Mouse (Mus musculus) E14TG2a.4 (cell line): Measurements from ENCODE around the gene Plcz1.
A peak's percentile ranks its signal among the peaks of the same experiment; 100 is the strongest.

Experiments
- H3K27me3 ChIP-seq: 2 replicates; pipeline ENCODE4 v1.6.1; 2014; ENCODE audit warnings: low read length, control low read depth; ENCODE audit not compliant: insufficient read depth
- H3K36me3 ChIP-seq: 2 replicates; pipeline ENCODE4 v1.6.1; 2014; ENCODE audit warnings: low read length, control low read depth; ENCODE audit not compliant: insufficient read depth
- H3K4me1 ChIP-seq: replicated peaks from 2 replicates; pipeline ENCODE4 v1.6.1; 2014; ENCODE audit warnings: low read depth, low read length, control low read depth
- H3K4me3 ChIP-seq: replicated peaks from 2 replicates; pipeline ENCODE4 v1.5.1; 2014; ENCODE audit warnings: mild to moderate bottlenecking, low read length
- H3K9me3 ChIP-seq: 2 replicates; pipeline ENCODE4 v1.6.1; 2014; ENCODE audit warnings: low read length, control low read depth
- CTCF ChIP-seq: conservative IDR thresholded peaks from 2 replicates; pipeline ENCODE4 v1.5.1; 2014; ENCODE audit warnings: low read length
- NANOG ChIP-seq: IDR thresholded peaks from 2 replicates; pipeline ENCODE4 v1.6.1; 2014; ENCODE audit warnings: borderline replicate concordance, low read length, mixed read lengths
- POU5F1 ChIP-seq: IDR thresholded peaks from 2 replicates; pipeline ENCODE4 v1.6.1; 2014; ENCODE audit warnings: low read length, borderline replicate concordance

The Plcz1 gene

DNA sequence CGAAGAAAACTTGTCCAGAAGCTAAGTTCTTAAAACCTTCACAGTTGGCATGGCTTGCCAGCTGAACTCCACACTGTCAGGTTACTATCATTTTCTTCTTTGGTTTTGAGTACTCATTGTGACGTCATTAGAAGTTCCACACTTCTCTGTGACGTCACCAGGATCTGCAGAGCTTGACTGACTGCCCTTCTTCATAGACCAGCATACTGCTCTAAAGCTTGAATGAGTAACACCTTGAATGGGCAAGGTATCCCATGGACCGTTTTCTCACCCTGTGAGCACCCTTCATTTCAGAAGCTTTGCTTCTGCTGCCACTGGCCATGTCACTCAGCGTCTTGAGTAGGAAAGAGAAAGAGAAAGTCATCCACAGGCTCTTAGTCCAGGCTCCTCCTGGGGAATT is at the start of gene Plcz1:
TSS of gene Plcz1 (minus strand) at position 101 of the 400 bp plus-strand sequence.
- Histone ChIP-seq H3K36me3 (no peaks in the 10 kb centered on the region), H3K9me3 (no peaks in the 10 kb centered on the region), H3K4me3 (no peak within 1 kb of the TSS), H3K4me1 (no peaks in the 10 kb centered on the region), H3K27me3 (no peaks in the 10 kb centered on the region)
- TF ChIP-seq POU5F1 (no peak), NANOG (no peak), CTCF (no peak)

DNA sequence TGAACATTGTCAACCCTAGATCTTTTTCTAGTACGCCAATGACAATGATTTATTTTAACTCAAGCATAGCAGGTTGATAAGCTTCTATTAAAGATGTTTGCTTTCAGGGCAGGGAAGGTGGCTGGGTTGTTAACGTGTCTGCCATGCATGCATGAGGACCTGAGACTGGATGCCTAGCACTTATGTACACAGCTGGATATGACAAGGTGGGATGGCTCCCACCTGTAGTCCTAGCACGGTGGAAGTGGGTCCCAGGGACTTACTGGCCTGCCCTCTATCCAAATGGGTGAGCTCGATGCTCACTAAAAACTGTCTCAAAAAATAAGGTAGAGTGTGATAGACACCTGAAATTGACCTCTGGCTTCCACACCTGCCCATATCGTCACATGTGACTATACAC is 48.6 kb upstream of the Plcz1 start:
- Histone ChIP-seq H3K36me3 (no peaks in the 10 kb centered on the region), H3K9me3 (no peaks in the 10 kb centered on the region), H3K4me3 (no peak overlapping the region), H3K4me1 (no peaks in the 10 kb centered on the region), H3K27me3 (no peaks in the 10 kb centered on the region)
- TF ChIP-seq CTCF (no peak), NANOG (no peak), POU5F1 (no peak)

DNA sequence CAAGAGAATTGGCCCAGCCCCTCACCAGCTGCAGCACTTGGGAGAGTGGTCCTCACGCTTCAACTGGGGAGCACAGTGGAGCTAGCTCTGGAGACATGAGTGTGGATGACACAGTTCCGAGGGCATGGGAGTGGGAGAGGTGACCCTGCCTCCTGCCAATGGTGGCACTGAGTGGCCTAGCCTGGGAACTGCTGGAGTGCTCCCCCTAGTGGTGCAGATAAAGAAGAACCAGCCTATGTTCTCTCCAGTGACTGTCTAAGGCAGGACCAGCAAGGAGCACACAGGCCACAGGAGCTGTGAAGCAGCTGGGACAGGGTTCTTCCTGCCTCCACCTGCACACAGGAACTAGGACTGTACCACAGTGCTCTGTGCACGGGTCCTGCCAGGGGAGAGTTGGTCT is 40.5 kb upstream of the Plcz1 start:
- Histone ChIP-seq H3K9me3 (peaks cover 9% of the 10 kb centered on the region), H3K27me3 (no peaks in the 10 kb centered on the region), H3K4me1 (peaks cover 5% of the 10 kb centered on the region; the same call in 1 of the 2 replicates), H3K36me3 (no peaks in the 10 kb centered on the region), H3K4me3 (no peak overlapping the region)
- TF ChIP-seq CTCF: peak; percentile 46
- TF ChIP-seq POU5F1: no peak

DNA sequence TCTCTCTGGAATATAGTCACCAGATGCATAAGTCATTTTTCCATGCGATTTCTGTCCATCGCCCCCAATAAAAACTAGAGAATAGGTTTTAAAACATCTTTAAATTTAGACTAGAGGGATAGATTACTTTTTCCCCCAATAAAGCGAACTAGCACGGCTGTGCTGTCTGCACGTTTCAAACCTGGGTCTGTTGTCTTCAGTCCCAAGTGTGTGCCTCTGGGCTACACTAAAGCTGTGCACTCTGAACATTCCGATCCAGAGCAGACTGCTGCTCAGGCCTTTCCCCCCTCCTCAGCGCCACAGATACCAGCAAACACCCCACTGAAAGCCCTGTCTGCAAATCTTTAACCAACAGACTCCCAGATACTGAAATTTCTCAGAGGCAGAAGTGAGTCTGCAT is 39.7 kb upstream of the Plcz1 start:
- TF ChIP-seq POU5F1: no peak
- no peak for TF ChIP-seq NANOG
- TF ChIP-seq CTCF: no peak
- Histone ChIP-seq H3K4me1 (peaks cover 5% of the 10 kb centered on the region; the same call in 1 of the 2 replicates), H3K4me3 (no peak overlapping the region), H3K27me3 (no peaks in the 10 kb centered on the region), H3K9me3 (peaks cover 9% of the 10 kb centered on the region), H3K36me3 (no peaks in the 10 kb centered on the region)

DNA sequence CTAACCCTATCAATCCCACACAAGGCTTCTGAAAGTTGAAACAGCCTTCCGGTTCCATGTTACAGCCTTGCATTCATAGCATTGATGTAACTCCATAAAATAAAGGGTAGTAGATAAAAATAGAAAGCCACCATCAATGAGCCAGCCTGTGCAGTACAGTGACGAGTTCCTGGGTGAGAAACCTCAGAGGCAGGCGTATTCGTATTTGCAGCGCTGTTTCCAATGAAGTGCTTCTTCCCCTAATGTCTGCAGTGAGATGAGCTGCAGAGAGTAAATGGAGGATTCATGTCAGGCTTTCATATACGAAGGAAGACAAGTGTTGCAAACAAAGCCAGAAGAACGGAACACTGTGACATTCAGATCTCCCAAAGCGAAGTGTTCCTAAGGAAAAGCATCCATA is 27.9 kb upstream of the Plcz1 start:
- H3K36me3 ChIP-seq: no peaks in the 10 kb centered on the region
- no peaks in the 10 kb centered on the region for H3K27me3 ChIP-seq
- H3K4me1 ChIP-seq: no peaks in the 10 kb centered on the region
- no peak overlapping the region for H3K4me3 ChIP-seq
- TF ChIP-seq CTCF: no peak
- no peak for TF ChIP-seq NANOG
- no peak for TF ChIP-seq POU5F1
- peaks cover 10% of the 10 kb centered on the region; the same call in 1 of the 2 replicates for H3K9me3 ChIP-seq

DNA sequence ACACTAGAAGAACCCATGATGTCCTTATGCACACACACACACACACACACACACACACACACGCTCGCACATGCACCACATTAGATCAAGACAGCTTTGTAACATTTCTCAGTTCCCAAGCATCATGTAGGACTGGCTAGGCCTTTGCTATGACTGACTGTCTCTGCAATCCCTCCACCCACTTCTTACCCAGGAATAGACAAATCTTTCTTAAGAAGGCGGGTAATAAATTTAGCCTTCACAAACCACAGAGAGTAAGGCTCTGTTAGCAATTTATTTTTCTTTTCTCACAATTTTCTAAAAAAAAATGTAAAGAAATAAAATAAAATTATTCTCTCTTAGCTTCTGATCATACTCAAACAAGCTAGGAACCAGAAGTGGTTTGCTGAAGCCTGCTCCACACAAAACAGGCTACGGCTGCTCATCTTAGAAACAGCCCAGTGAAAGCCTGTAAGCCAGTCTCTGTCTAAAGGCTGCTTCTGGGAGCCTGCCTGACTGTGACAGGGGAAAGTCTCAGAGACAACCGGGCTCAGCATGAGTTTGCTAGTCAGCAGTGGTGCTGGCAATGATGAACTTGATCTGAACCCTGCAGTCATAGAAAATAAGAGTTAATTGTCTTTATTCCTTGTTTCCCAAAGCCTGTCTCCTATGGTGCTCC is 13.1 kb upstream of the Plcz1 start:
- H3K4me3 ChIP-seq: no peak overlapping the region
- H3K36me3 ChIP-seq: no peaks in the 10 kb centered on the region
- no peaks in the 10 kb centered on the region for H3K4me1 ChIP-seq
- TF ChIP-seq CTCF (no peak), POU5F1 (no peak), NANOG (no peak)
- H3K27me3 ChIP-seq: no peaks in the 10 kb centered on the region
- no peaks in the 10 kb centered on the region for H3K9me3 ChIP-seq

DNA sequence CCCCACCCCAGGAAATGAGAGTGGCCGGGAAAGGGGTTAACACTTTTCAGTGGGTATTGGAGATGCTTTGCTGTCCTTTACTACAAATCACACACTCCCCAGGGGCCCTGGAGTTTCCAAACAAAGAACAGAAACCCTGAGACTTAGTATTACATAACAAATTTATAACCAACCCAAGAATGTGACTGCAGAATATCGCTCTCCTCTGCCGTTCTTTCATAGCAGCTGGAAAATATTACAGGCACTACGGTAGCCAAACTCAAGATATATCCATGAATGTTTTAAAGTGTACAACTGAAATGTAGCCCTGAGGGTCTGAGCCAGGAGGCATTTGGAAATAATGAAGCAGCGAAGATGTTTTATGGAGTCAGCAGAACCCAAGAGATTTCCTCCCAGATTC is 10.2 kb upstream of the Plcz1 start:
- TF ChIP-seq NANOG (no peak), CTCF (no peak), POU5F1 (no peak)
- H3K4me3 ChIP-seq: no peak overlapping the region
- H3K4me1 ChIP-seq: no peaks in the 10 kb centered on the region
- no peaks in the 10 kb centered on the region for H3K9me3 ChIP-seq
- no peaks in the 10 kb centered on the region for H3K36me3 ChIP-seq
- H3K27me3 ChIP-seq: no peaks in the 10 kb centered on the region

DNA sequence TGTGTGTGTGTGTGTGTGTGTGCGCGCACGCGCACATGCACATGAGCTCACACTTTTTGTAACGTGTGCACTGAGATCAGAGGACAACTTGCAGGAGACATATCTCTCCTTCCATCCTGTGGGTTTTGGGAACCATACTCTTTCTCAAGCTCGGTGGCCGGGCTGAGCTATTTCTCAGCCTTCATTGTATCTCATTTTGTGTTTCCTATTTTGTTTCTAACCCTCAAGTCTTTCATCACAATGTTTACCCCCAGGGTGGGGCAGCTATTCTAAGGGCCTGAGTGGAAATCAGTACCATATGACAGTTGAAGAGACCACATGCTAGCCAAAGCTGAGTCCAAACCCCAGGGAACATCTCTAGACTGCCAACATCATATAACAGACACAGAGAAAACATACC is 305 bp downstream of the Plcz1 start, which contains the start of gene Capza3:
TSS of gene Capza3 (plus strand) at position 301 of the 400 bp plus-strand sequence.
- TF ChIP-seq POU5F1: no peak
- TF ChIP-seq NANOG: no peak
- TF ChIP-seq CTCF: no peak
- H3K9me3 ChIP-seq: no peaks in the 10 kb centered on the region
- no peak within 1 kb of the TSS for H3K4me3 ChIP-seq
- H3K27me3 ChIP-seq: no peaks in the 10 kb centered on the region
- H3K36me3 ChIP-seq: no peaks in the 10 kb centered on the region
- no peaks in the 10 kb centered on the region for H3K4me1 ChIP-seq

DNA sequence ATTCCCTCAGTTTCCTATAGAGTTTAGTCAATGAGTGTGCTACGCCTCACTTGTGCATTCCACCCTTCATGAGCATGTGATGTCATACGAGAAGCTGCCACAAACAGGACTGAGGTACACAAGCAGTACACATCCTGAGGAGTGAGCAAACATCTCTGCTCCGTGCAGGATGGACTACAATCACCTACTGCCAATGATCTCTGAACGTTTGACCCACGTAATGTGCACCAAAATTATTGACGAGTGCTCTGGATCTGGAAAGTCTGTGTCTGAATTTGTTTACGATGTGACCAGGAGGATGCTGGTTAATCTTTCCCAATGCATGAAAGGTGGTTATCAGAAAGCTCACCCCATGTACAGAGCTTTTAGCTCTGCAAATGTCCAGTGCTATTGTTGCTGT is 16.9 kb downstream of the Plcz1 start:
- Histone ChIP-seq H3K27me3 (no peaks in the 10 kb centered on the region), H3K4me1 (no peaks in the 10 kb centered on the region), H3K9me3 (no peaks in the 10 kb centered on the region), H3K36me3 (no peaks in the 10 kb centered on the region), H3K4me3 (no peak overlapping the region)
- no peak for TF ChIP-seq POU5F1
- TF ChIP-seq CTCF: no peak
- TF ChIP-seq NANOG: no peak
